Mouse (Mus musculus): Measurements from ENCODE around the gene Rpl11. TPM values are rescaled to one million over a fixed set of nuclear protein-coding genes. Genes with fewer than 3 reads are reported as not detected.

The Rpl11 gene
- polyA plus RNA-seq, 1 experiment from 2014 or later, result 467 TPM

DNA sequence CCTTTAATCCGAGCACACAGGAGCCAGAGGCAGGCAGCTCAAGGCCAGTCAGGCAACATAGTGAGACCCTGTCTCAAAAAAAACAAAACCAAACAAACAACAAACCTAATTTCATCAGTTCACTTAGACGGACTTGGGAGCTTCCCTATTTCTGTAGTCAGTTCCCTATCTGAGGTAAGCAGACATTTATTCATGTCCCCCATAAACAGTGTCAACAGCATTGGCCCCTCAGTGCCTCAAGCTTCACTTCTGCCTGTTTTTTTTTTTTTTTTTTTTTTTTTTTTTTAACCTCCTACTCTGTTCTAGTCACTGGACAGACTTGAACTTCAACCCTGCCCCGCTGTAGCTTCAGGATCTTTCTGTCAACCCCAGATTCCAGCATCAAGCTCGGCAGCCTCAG is 18.1 kb downstream of the Rpl11 start:
- H3K4me3 ChIP-seq (ENCODE audit: low read length), result no peak overlapping the region
- H3K9me3 ChIP-seq (ENCODE audit: control insufficient read depth, low read length), result no peaks in the 10 kb centered on the region
- WGBS, result 67% methylated on average over 4 of the region's 4 CpGs
- peaks cover 11% of the 10 kb centered on the region; the same call in 1 of the 2 replicates for H3K4me1 ChIP-seq (ENCODE audit: control insufficient read depth, insufficient read depth, low read length)
- no peaks in the 10 kb centered on the region for H3K36me3 ChIP-seq (ENCODE audit: control insufficient read depth, insufficient read depth, low read length)
- no peak overlapping the region for H3K4me2 ChIP-seq (ENCODE audit: low read depth, low read length)
- no peak overlapping the region for H3K27ac ChIP-seq (ENCODE audit: low read length)
- H3K9ac ChIP-seq (ENCODE audit: low read depth, low read length), result no peak overlapping the region
- no peak for ATAC-seq
- no peaks in the 10 kb centered on the region for H3K27me3 ChIP-seq (replicated peaks; ENCODE audit: control insufficient read depth, insufficient read depth, low read length)

GRCm38 (mm10) chr4:136033231-136033630 is 20.0 kb downstream of the Rpl11 start:
- Histone ChIP-seq H3K9ac (ENCODE audit: low read depth, low read length) (no peak overlapping the region), H3K4me3 (ENCODE audit: low read length) (no peak overlapping the region), H3K36me3 (ENCODE audit: control insufficient read depth, insufficient read depth, low read length) (no peaks in the 10 kb centered on the region), H3K27ac (ENCODE audit: low read length) (no peak overlapping the region), H3K27me3 (replicated peaks; ENCODE audit: control insufficient read depth, insufficient read depth, low read length) (no peaks in the 10 kb centered on the region), H3K4me2 (ENCODE audit: low read depth, low read length) (no peak overlapping the region), H3K9me3 (ENCODE audit: control insufficient read depth, low read length) (no peaks in the 10 kb centered on the region), H3K4me1 (ENCODE audit: control insufficient read depth, insufficient read depth, low read length) (peaks cover 11% of the 10 kb centered on the region; the same call in 1 of the 2 replicates)
- ATAC-seq, result no peak
- WGBS, result 82% methylated on average over 1 of the region's 1 CpGs

DNA sequence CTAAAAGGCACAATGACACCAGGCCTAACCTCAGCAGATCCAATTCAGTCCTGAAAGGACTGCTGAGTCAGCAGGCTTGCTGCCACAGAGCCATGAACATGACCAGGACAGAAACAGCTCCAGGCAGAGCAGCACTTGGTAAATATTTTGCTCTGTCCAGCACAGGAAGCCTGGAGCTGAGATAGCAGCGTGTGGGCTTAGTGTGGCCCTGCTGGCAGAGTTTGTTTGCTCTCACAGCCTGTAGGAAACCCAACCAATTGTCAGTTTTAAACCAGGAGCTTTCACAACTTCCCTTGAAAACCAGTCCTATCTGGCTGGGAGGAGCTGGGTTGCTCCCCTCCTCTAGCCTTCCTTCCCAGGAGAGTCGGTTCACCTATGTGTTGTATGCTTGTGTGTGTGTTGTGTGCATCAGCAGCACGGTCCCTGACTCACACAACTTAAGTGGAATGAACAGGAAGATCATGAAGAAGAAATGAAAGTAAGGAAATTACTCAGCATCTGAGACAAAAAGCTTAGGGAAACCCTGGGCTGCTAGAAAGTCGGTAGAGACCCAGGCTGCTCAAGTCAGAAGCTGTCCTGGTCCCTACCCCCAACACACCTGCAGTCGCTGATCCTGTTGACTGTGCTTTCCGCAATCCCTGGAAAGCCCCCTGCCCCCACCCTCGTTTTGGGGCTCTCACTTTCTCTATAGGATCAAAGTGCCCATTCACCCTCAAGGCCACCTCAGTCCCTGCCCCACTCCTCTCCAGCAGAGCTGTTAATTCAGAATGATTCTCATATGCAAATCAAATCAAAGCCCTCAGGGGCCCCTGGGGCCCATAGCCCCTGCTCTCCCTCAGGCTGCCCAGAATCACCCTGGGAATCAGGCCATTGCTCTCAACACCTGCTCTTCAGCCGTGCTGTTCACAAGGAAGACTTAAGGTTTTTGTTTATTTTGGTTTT is 22.0 kb downstream of the Rpl11 start:
- Histone ChIP-seq H3K4me3 (ENCODE audit: low read length) (no peak overlapping the region), H3K27ac (ENCODE audit: low read length) (peak overlapping the region; percentile 20; the same call in 1 of the 2 replicates), H3K27me3 (replicated peaks; ENCODE audit: control insufficient read depth, insufficient read depth, low read length) (no peaks in the 10 kb centered on the region), H3K9ac (ENCODE audit: low read depth, low read length) (peak overlapping the region; percentile 27), H3K4me2 (ENCODE audit: low read depth, low read length) (0 out of 2 replicates have a peak overlapping the region, but pooled peaks have one; percentile 17), H3K36me3 (ENCODE audit: control insufficient read depth, insufficient read depth, low read length) (no peaks in the 10 kb centered on the region), H3K9me3 (ENCODE audit: control insufficient read depth, low read length) (no peaks in the 10 kb centered on the region), H3K4me1 (ENCODE audit: control insufficient read depth, insufficient read depth, low read length) (peaks cover 11% of the 10 kb centered on the region; the same call in 1 of the 2 replicates)
- peak; percentile 78 for ATAC-seq
- WGBS, result 7% methylated on average over 8 of the region's 8 CpGs

GRCm38 (mm10) chr4:136028689-136029088 is 24.5 kb downstream of the Rpl11 start:
- ATAC-seq, result no peak
- WGBS, result 79% methylated on average over 5 of the region's 5 CpGs

GRCm38 (mm10) chr4:136028132-136028564 is 25.1 kb downstream of the Rpl11 start:
- no peak overlapping the region for H3K9ac ChIP-seq (ENCODE audit: low read depth, low read length)
- no peak overlapping the region for H3K27ac ChIP-seq (ENCODE audit: low read length)
- H3K9me3 ChIP-seq (ENCODE audit: control insufficient read depth, low read length), result no peaks in the 10 kb centered on the region
- H3K36me3 ChIP-seq (ENCODE audit: control insufficient read depth, insufficient read depth, low read length), result no peaks in the 10 kb centered on the region
- no peaks in the 10 kb centered on the region for H3K27me3 ChIP-seq (replicated peaks; ENCODE audit: control insufficient read depth, insufficient read depth, low read length)
- H3K4me2 ChIP-seq (ENCODE audit: low read depth, low read length), result no peak overlapping the region
- no peak overlapping the region for H3K4me3 ChIP-seq (ENCODE audit: low read length)
- peaks cover 11% of the 10 kb centered on the region; the same call in 1 of the 2 replicates for H3K4me1 ChIP-seq (ENCODE audit: control insufficient read depth, insufficient read depth, low read length)
- WGBS, result 84% methylated on average over 19 of the region's 19 CpGs
- ATAC-seq, result no peak

More at GRCm38 (mm10) chr4:136028689-136029088, 24.5 kb downstream of the Rpl11 start:
- Histone ChIP-seq H3K9me3 (ENCODE audit: control insufficient read depth, low read length) (no peaks in the 10 kb centered on the region), H3K9ac (ENCODE audit: low read depth, low read length) (no peak overlapping the region), H3K4me1 (ENCODE audit: control insufficient read depth, insufficient read depth, low read length) (peaks cover 11% of the 10 kb centered on the region; the same call in 1 of the 2 replicates), H3K27me3 (replicated peaks; ENCODE audit: control insufficient read depth, insufficient read depth, low read length) (no peaks in the 10 kb centered on the region), H3K4me2 (ENCODE audit: low read depth, low read length) (no peak overlapping the region), H3K4me3 (ENCODE audit: low read length) (no peak overlapping the region), H3K36me3 (ENCODE audit: control insufficient read depth, insufficient read depth, low read length) (no peaks in the 10 kb centered on the region), H3K27ac (ENCODE audit: low read length) (no peak overlapping the region)

DNA sequence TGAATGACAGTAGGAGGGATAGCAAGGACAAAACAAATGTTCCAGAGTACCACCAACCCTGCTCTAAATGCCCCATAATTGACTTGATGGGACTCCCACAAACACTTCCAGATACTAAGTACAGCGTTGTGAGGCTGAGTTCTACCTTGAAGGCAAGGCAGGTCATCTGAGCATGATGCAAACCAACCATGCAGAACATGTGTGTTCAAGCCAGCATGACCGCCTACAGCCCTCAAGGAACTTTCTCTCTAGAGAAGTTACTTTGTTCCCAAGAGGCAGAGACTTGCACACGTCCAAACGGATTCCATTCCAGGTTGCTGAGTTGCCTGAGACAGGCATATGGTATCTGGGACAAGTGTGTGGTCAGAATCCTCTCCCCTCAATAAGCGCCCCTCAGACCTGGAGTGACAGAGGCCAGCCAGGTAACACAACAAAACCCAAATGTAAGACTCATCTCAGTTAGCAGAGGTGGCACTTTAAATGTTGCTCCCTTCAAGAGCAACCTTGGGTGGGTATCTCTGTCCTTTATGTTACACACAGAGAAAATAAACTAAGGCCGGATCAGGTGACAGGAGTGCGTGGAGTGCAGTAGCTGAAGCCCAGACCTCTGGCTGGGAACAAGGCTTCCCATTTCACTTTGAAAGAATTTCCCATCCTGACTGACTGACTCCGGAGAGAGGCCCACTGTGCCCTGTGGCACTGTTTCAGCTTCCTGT is 25.7 kb downstream of the Rpl11 start:
- no peak overlapping the region for H3K27ac ChIP-seq (ENCODE audit: low read length)
- no peaks in the 10 kb centered on the region for H3K36me3 ChIP-seq (ENCODE audit: control insufficient read depth, insufficient read depth, low read length)

GRCm38 (mm10) chr4:136025350-136025749 is 27.9 kb downstream of the Rpl11 start:
- Histone ChIP-seq H3K27me3 (replicated peaks; ENCODE audit: control insufficient read depth, insufficient read depth, low read length) (no peaks in the 10 kb centered on the region), H3K4me2 (ENCODE audit: low read depth, low read length) (no peak overlapping the region), H3K27ac (ENCODE audit: low read length) (no peak overlapping the region), H3K4me3 (ENCODE audit: low read length) (no peak overlapping the region), H3K4me1 (ENCODE audit: control insufficient read depth, insufficient read depth, low read length) (peaks cover 3% of the 10 kb centered on the region), H3K36me3 (ENCODE audit: control insufficient read depth, insufficient read depth, low read length) (no peaks in the 10 kb centered on the region), H3K9me3 (ENCODE audit: control insufficient read depth, low read length) (no peaks in the 10 kb centered on the region), H3K9ac (ENCODE audit: low read depth, low read length) (no peak overlapping the region)
- WGBS, result 70% methylated on average over 1 of the region's 1 CpGs
- no peak for ATAC-seq

More for the DNA sequence above, 25.7 kb downstream of the Rpl11 start:
- Histone ChIP-seq H3K9me3 (ENCODE audit: control insufficient read depth, low read length) (no peaks in the 10 kb centered on the region), H3K4me3 (ENCODE audit: low read length) (no peak overlapping the region), H3K27me3 (replicated peaks; ENCODE audit: control insufficient read depth, insufficient read depth, low read length) (no peaks in the 10 kb centered on the region), H3K4me1 (ENCODE audit: control insufficient read depth, insufficient read depth, low read length) (peaks cover 11% of the 10 kb centered on the region; the same call in 1 of the 2 replicates), H3K4me2 (ENCODE audit: low read depth, low read length) (no peak overlapping the region), H3K9ac (ENCODE audit: low read depth, low read length) (no peak overlapping the region)
- ATAC-seq, result no peak
- 81% methylated on average over 8 of the region's 8 CpGs for WGBS

GRCm38 (mm10) chr4:136022924-136023323 is 30.3 kb downstream of the Rpl11 start:
- Histone ChIP-seq H3K4me2 (ENCODE audit: low read depth, low read length) (no peak overlapping the region), H3K36me3 (ENCODE audit: control insufficient read depth, insufficient read depth, low read length) (no peaks in the 10 kb centered on the region), H3K9me3 (ENCODE audit: control insufficient read depth, low read length) (no peaks in the 10 kb centered on the region), H3K4me3 (ENCODE audit: low read length) (no peak overlapping the region), H3K27ac (ENCODE audit: low read length) (no peak overlapping the region), H3K4me1 (ENCODE audit: control insufficient read depth, insufficient read depth, low read length) (peaks cover 15% of the 10 kb centered on the region), H3K27me3 (replicated peaks; ENCODE audit: control insufficient read depth, insufficient read depth, low read length) (no peaks in the 10 kb centered on the region), H3K9ac (ENCODE audit: low read depth, low read length) (no peak overlapping the region)
- WGBS, result 96% methylated on average over 9 of the region's 9 CpGs
- no peak for ATAC-seq

- WGBS, result under 1% methylated on average over 48 of the region's 48 CpGs
- Histone ChIP-seq H3K27ac (ENCODE audit: low read length) (peak within 1 kb of the TSS; percentile 92), H3K27me3 (replicated peaks; ENCODE audit: control insufficient read depth, insufficient read depth, low read length) (no peaks in the 10 kb centered on the region)
Observed at GRCm38 (mm10) chr4:136021549-136022047, 31.6 kb downstream of the Rpl11 start, which contains the start of gene Eloa. Gene Eloa (minus strand): TSS chr4:136021763.

More at GRCm38 (mm10) chr4:136021549-136022047, 31.6 kb downstream of the Rpl11 start, which contains the start of gene Eloa:
- Histone ChIP-seq H3K9me3 (ENCODE audit: control insufficient read depth, low read length) (no peaks in the 10 kb centered on the region), H3K4me3 (ENCODE audit: low read length) (peak within 1 kb of the TSS; percentile 99), H3K9ac (ENCODE audit: low read depth, low read length) (peak within 1 kb of the TSS; percentile 99), H3K4me1 (ENCODE audit: control insufficient read depth, insufficient read depth, low read length) (peaks cover 15% of the 10 kb centered on the region), H3K4me2 (ENCODE audit: low read depth, low read length) (peak within 1 kb of the TSS; percentile 80), H3K36me3 (ENCODE audit: control insufficient read depth, insufficient read depth, low read length) (no peaks in the 10 kb centered on the region)
- ATAC-seq, result peak; percentile 99
